Mouse (Mus musculus) adrenal gland, postnatal 25 days (tissue): ENCODE data around the gene Synpo2. TPM values are rescaled to one million over a fixed set of nuclear protein-coding genes. Genes with fewer than 3 reads are reported as not detected.

Source experiments
- DNase-seq: peaks from one replicate; pipeline ENCODE4 v3.0.0; 2021; ENCODE audit warnings: mixed read lengths
- total RNA-seq: library from RNA; stranded (reverse); gene quantifications from 2 replicates; pipeline ENCODE4 v1.2.3, GENCODE M21; 2021

Gene Synpo2
- total RNA-seq, 1 experiment from 2014 or later = 13.0 TPM

DNA sequence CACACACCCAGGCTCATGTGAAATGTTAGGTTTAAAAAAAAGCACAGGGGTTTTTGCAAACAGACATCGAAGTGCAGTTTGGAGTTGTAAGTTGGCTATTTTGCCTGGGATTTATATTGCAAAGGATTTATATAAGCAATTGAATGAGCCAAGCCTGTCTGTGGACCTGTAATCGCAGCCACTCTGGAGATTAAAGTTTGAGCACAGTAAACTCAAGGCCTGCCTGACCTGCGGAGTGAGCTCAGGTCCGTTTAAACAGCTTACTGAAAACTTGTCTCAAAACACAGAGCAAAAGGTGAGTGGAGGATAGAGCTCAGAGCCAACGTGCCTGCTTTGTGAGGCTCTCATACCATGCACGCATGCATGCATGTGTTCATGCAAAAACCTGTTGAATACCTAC, 30.9 kb downstream of the Synpo2 start:
- DNase-seq = no peak

DNA sequence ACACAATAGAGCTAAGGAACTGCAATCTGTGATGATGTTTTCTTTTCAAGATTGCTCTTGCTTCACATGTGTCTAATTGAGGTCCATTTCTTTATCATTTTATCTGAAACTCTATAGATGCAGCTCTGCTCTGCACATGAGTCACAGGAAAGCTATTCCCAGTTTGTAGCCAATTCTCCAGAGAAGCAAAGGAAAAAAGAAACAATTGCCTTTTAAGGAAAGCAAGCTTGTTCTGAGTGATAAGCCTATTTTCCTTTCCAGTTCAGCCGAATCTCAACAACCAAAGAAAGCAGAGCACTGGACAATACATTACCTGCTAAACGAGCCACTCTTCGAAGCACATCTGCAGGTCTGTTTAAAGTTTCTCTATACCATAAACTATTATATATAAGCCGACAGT, 31.3 kb downstream of the Synpo2 start:
- no peak for DNase-seq

DNA sequence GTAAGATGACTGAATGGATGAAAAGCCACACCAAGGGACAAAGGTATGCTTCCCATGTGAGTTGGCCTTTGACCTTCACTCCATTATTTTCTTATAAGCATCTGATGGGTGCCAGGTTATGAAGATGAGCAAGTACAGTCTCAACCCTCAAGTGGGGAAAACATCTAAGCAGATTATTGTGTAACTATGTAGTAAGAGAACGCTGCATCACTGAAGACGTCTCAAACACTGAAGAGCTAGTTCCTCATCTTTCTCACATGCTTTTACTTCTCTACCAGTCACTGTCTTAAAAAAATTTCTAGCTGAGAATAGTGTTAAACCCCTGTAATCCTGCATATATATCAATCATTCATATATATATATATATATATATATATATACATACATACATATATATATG, 34.2 kb downstream of the Synpo2 start:
- no peak for DNase-seq

DNA sequence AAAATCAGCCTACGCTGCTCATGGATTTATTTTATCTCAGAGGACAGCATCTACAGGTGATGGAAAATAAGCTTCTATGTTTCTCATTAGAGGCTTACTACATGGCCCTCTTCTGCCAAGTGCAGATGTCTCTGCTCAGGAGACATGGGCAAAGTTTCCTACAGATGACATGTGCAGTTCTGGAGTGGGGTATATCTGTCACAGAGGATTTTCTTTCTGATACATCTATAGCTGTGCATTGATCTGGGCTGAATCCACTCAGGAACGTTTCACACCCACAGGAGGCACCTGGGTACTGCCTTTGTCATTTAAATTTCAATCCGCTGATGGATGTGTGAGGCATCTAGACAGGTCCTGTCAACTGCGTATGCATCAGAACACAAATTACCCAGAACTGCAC, 42.2 kb downstream of the Synpo2 start:
- DNase-seq = no peak

DNA sequence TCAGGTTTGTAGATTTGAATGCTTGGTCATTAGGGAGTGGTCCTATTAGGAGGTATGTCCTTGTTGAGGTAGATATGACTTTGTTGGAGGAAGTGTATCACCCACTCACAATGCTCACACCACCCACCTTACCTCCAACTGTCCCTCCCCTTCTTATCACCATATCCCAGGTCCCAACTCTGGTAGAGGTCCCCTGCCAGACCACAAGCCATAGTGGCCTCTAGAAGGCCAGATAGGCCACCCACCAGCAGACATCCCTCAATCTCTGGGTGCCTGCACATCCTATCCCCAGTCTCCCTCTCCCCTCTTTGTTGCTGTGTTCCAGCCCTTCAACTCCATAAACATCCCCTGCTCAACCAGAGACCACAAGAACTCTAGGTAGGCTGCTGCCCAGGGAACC, 44.3 kb downstream of the Synpo2 start:
- no peak for DNase-seq

DNA sequence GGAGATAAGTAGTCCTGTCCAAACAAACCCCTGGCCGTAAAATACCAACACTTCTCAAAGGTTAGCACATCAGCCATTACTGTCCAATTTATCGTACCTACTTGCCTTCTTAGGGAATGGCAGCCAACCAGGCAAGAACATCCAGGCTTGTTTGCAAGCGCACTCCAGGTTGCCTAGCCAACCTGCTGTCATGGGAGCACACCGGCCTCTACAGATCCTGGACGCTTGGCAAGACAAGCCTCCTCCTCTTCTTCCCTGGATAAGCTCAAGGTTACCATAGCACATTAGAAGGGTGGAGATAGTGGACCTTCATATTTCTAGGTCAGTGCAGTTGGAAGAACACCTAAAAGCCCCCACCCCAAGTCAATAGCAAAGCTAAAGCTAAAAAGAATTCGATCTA, 45.6 kb downstream of the Synpo2 start:
- DNase-seq = no peak

DNA sequence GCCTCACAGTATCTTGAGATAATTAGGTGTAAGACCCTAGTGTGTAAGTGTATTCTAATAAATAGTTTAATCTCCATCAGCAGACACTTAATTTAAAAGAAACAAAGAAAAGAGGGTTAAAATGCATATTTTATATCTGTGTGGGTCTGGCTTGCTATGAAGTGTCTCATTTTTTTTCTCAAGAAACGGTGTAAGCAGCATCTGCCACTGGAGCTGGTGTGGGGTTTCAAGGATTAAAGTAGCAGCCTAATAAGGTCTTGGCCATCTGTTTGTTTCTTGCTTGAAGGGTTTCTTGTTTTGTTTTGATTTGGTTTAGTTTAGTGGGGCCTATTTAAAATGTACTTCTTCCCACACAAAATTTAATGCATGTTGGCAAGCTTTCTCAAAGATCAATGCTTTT, 46.1 kb downstream of the Synpo2 start:
- DNase-seq = no peak

DNA sequence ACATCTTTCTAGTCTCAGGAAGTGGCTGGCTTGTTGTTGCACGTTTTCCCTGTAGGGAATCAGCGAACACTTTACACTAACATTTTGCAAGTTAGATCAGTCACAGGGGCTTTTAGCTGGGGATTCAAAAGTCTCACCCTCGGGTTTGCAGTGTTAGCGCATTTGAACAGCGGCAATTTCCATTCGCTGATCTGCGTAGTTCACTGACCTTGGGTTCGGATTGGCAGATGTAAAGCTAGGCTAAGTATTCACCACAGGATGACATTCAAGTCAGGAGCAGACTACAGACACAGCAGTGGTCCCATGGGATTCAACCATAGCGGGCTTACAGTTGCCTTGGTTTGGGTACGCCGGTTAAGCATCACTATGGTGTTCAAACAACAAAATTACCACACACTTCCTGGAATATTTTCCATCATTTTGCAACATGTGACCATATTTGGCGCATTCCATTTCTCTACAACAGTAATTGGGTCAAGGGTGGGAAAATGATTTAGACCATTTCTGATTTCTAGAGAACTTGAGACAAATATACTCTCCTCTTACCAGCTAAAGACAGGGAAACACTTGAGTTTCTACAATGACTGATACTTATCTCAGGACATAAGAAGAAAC, 47.2 kb downstream of the Synpo2 start:
- no peak for DNase-seq

DNA sequence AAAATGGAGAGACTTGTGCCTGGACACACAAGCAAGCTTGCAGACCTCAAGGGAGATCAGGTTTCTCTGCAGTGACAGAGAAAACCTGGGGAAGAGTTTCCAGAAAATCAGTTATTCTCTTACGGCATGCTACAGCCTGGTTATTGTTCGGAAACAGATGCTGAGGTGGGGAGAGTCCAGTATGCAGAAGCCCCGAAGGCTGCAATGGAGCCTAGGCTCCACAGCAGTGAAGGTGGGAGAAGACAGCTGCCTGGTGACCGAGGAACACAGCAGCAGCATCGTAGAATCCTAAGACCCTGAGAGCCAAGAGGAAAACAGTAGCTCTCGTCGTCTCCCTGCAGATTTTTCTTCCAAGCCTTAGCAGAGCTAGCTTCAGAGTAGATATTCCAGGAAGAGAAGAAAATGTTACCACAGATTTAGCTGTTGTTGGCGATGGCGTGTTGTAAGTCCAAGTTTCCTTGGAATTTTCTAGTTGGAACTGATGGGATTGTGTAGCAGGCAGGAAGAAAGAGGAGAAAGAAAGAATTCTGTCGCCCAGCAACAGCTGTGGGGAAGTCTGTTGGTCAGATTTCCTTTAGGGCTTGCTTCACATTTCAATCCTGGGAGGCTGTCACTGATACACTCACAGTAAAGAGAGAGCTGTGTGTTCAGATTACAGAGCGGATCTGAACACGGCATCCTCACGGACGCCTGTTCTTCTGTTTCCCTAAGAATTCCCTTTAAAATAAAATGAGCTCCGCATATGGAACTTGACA, 48.4 kb downstream of the Synpo2 start:
- no peak for DNase-seq

DNA sequence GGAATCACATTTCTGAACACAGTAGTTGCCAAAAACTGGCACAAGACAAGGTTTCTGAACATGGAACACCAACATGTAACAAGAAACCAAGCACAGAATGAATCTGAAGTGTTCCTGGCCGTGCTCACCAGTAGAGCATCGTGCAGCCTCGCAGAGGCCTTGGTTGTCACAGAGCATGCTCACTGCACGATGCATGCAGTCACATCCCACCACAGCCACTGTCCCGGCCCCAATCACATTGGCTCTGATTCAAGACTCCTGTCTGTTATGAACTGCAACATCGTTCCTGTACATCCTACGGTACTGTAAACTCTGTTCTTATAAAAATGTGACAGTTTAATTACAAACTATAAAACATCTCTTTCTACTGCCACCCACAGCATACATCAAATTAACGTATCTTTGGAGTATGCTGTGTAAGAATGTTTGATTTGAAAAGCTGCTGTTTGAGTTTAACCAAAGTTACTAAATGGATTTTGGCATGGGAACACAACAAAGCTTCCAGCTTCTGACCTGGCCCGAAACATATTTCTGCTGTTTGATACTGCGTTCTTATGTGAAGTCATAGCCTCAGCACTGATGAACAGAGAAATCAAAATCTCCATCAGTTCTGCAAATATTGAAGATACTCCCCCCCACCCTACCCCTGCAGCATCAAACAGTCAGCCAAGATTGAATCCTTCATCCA, 50.6 kb downstream of the Synpo2 start:
- DNase-seq = no peak

DNA sequence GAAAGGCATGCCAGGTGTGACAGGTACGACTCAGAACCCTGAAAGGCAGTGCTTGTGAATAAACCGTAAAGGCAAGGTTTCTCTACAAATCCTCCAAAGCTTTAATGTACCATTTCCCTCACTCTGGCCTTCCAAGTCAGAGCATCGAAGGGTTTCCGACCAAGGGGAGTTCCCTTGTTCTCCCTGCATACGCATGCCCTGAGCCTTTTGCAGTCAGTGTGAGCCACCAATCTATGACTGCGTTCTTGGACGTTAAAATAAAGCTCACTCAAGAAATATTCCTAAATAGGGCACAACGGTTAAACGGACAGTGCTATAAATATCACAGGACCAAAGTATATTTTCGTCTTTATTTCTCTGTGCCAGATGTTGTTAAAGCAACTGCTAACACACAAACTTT, 51.7 kb downstream of the Synpo2 start:
- no peak for DNase-seq

DNA sequence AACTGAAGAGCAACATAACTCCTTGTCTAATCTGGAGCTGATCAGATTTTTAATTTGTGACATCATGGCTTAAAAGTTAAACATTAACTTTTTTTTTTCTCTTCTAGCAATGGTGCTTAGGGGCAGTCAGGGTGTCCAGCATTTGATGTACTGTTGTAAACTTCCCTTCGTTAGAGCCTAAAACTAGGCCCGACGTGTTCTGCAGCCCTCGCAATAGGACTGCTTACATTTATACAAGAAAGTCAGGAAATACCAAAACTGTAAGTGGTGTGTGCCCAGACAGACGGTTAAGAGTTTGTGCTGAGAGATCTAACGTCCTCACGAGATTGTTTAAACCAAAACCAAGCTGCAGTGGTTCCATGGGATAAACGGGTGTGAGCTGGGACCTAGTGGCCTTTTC, 56.4 kb downstream of the Synpo2 start:
- DNase-seq = no peak

DNA sequence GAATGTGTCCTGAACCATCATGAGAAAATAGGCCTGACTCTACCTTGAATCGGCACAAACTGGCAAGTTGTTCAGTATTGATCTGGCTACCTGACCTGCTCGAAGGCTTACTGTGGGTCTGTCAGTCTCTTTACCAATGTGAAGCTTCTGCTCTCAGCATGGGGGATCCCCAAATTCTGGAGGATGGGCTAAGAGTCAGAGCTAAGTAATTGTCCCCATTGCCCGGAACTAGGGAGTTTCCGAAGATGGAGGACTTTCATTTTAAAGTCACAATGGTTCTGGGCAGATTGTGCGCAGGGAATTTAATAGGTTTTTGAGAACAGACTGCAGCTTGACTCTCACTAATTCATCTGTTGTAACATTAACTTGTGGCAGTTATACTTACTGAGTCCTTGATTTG, 56.9 kb downstream of the Synpo2 start:
- DNase-seq = no peak

DNA sequence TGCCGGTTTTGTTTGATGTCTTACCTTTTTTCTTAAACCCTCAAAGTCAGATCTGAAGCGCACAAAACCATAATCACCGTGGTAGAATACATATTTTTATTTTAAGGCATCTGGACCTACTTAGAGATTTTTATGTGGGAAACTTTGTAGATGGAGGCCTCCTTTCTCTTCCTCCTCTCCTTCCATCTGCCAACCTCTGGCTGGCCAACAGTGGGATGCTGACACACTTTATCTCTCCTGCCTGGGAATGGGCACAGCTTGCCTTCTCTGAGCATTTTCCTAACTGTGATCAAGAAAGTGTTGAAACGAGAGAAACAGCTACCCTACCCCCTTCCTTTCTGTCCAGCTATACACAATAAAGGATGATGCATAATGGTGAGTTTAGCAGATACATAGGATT, 57.5 kb downstream of the Synpo2 start:
- DNase-seq = no peak

DNA sequence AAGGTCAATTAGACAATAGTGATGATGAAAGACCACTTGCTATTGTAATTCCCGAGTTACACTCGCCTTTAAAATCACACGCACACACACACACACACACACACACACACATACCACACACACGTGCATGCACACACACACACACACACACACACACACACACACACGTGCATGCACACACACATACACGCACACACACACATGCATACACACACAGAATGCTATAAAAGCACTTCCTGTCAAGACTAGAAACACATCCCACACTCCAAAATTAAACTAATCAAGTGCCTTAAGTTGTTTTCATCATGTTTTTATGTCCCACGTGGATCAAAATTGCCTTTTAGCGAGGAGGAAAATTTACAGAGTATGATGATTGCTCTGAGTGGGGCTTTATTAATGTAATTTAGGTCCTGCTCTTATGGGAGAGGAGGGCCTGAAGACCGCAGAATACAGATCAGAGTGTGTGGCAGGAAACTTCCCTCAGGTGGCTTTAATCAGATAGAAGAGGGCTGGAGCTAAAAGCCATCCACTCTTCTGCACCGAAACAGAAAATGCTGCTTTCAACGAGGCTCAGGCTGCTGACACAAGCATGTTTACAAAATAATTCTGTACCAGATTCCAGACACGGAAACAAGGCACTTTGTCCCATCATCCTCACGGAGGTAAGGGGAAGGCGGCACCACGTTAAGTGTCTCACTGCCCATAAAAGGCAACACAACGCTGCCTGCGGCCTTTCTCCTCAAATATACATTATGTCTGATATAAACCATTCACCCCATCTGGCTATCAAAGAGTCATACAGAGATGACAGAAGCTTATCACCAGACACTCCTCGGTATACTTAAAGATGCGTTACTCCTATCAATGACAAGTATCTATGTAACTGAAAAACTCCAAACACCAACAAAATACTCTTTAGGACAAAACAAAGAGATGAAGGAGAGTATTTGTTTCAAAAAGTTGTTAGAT, 59.3 kb downstream of the Synpo2 start:
- DNase-seq = no peak

DNA sequence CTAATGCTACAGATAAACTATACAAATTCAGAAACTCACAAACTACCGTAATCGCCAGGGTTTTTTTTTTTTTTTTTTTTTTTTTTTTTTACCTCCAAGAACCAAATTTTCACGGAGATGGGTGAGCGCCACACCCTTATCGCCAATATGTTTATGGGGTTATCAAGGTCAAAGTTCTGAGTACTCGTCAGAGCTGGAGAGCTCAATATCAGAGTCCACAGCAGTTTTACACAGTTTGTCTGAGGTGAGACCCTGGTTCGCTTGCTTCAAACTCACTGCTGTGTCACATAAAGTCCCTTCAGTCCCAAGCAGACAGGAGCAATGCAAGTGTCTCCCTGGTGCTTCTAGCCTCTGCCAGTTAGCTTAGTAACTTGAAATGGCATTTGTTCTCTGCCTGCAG, 60.8 kb downstream of the Synpo2 start:
- no peak for DNase-seq

DNA sequence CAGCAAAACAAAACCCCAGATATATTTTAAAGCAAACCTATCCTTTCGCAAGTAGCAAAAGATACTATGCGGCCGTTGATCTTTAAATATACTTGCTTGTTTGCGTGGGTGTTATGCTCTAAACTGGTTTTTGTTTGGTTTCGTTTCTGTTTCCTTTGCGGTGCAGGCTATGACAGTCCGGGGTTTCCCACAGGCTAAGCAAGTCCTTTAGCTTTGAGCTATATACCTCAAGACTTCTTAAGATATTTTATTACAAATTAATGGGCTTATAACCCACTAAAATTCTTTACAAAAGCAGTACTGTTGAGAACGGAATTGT, 61.6 kb downstream of the Synpo2 start:
- DNase-seq = no peak

DNA sequence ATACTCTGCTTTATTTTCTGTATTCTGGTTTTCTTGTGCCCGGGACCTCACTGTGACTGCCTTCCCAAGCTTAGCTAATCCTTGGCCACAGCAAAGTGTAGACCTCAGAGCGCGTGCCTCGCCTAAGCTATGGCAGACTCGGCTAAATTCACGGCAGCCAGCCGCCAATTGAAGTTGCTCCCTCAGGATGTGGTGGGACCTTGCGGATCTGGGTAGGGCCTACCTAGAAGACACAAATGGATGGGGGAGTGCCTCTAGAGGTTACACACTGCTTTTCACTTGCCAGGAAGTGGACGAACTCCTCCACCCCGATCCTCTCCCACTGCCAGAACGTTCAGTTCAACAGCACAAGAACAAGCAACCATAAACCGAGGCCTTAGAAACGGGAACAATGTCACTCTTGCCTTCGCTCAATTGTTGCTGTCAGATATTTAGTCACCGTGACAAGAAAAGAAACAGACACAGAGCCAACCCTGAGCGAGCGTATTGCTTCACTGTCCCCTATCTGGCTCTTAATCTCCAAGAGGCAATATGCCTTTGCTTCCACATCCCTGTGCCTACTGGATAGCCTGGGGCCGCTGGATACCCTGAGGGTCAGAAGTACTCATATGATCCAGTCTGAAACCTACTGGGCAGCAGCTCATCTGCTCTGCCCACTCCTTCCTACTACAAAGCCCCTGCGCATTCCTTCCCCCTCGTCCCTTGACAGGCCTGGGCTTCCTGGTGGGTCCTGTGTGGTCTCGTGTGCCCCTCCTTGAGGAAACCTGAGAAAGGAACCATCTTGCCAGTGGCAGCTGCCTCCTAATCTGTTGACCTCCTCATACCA, 62.2 kb downstream of the Synpo2 start:
- no peak for DNase-seq

DNA sequence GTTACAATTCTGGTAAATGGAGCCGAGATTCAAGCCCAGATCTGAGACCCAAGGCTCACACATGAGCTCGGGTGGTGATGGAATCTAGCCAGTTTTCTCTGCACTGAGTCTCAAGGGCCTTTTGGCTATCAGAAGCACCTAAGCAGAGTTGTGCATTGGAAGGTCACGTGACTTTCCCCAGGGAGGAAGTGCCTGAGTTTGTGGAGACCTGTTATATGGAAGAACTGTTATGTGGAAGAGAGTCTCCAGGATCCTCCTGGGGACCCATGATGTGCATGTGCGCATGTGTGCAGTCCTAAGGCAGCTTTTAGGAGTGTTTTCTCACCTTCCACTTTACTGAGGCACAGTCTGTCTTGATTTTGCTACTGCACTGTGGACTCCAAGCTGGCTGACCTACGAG, 63.8 kb downstream of the Synpo2 start:
- no peak for DNase-seq

DNA sequence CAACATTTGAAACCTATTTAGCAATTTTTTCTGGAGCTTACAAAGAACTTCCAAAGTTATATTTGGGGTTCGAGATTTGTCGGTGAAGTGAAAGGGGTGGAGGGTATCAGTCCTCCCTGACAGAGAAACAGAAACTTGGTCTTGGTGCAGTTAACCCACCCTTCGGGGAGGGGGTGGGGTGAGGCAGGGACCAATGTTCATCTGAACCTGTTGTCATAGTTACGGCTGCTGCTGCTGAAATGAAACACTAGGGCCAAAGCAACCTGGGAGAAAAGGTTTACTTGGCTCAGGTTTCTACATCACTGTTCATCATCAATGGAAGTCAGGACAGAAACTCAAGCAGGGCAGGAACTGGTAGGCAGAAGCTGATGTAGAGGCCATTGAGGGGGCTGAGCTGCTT, 66.6 kb downstream of the Synpo2 start:
- DNase-seq = no peak

DNA sequence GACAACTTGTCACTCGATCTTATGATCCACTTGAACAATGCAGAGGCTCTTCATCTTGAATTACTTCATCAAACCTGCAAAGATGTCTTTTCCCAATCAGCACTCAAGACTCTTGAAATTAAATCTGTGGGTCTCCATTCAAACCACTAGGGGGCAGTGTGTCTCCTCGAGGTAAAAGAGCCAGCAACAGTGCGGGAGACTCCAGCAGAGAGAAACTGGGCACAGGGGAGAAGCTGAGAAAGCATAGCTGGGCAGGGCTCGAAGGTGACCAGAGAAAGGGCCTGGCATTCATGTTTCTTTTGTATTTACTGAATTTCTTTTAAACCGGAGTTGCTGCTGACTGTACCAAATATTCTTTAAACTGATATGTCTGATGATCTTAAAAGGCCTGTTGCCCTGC, 67.1 kb downstream of the Synpo2 start:
- DNase-seq = peak; percentile 28

DNA sequence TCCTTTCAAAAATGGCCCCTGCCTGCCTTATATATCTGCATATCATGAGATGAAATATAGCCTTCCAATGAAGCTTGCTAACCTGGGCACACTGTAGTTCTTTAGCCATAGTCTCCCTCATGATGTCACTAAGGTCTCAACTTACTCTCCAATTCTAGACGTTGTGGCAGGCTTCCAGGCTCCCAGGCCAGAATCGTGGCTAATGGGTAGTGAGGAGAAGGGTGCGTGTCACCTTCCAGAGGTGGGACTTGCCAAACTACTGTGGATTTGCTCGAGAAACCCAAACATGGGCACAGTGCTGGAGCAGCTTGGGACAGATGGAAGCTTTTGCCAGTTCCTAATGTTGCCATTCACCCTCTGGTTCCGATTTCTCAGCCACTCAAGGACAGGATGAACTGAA, 69.5 kb downstream of the Synpo2 start:
- no peak for DNase-seq
